Mouse (Mus musculus) liver, embryonic 16.5 days (tissue): ENCODE data around the gene Vmn1r231. TPM values are rescaled to one million over a fixed set of nuclear protein-coding genes. Genes with fewer than 3 reads are reported as not detected.

Source experiments
- polyA plus RNA-seq: library from polyadenylated mRNA; unstranded; fragments of >200 nt; fragmentation: Nextera tagmentation; extraction: Ambion mirVana; gene quantifications from 2 replicates; pipeline ENCODE4 v1.2.1, GENCODE M21; 2015

Gene Vmn1r231
- polyA plus RNA-seq, 1 experiment from 2014 or later, result not detected

Other genes with a start within 250 kb of the Vmn1r231 start
- not detected in 2 replicates for gene Vmn1r226, start 222.2 kb downstream of the Vmn1r231 start, polyA plus RNA-seq
- gene Vmn1r227, start 175.2 kb downstream of the Vmn1r231 start, polyA plus RNA-seq, result not detected in 2 replicates
- gene Vmn1r228, start 118.9 kb downstream of the Vmn1r231 start, polyA plus RNA-seq, result not detected in 2 replicates
- not detected in 2 replicates for gene Vmn1r229, start 93.5 kb downstream of the Vmn1r231 start, polyA plus RNA-seq
- gene Vmn1r230, start 64.6 kb downstream of the Vmn1r231 start, polyA plus RNA-seq, result not detected in 2 replicates
- not detected in 2 replicates for gene Vmn1r232, start 14.6 kb upstream of the Vmn1r231 start, polyA plus RNA-seq
- 80.9 and 89.8 TPM in 2 replicates for gene Ppp2r1a, start 40.2 kb upstream of the Vmn1r231 start, polyA plus RNA-seq
- not detected in 2 replicates for gene Vmn1r233, start 91.4 kb upstream of the Vmn1r231 start, polyA plus RNA-seq
- gene Zfp160, start 103.8 kb upstream of the Vmn1r231 start, polyA plus RNA-seq, result 3.4 and 3.8 TPM in 2 replicates